Mouse (Mus musculus): ENCODE data around the gene Stk11. TPM values are rescaled to one million over a fixed set of nuclear protein-coding genes. Genes with fewer than 3 reads are reported as not detected.
A peak's percentile ranks its signal among the peaks of the same experiment; 100 is the strongest.

Gene Stk11
- total RNA-seq, 4 experiments from 2014 or later, result 148 to 176 (median 153) TPM

- no peak for DNase-seq (ENCODE audit: low spot score)
Observed at GRCm38 (mm10) chr10:80144159-80144558, 28.6 kb downstream of the Stk11 start.

GRCm38 (mm10) chr10:80144864-80145838, 29.5 kb downstream of the Stk11 start:
- DNase-seq (ENCODE audit: low spot score), result no peak

GRCm38 (mm10) chr10:80145896-80146295, 30.3 kb downstream of the Stk11 start:
- no peak for DNase-seq (ENCODE audit: low spot score)

- no peak for DNase-seq (ENCODE audit: low spot score)
Observed at GRCm38 (mm10) chr10:80146568-80147011, 31.0 kb downstream of the Stk11 start.

GRCm38 (mm10) chr10:80147146-80147718, 31.6 kb downstream of the Stk11 start:
- DNase-seq (ENCODE audit: low spot score), result no peak

- DNase-seq (ENCODE audit: low spot score), result peak; percentile 88
Observed at GRCm38 (mm10) chr10:80147719-80148601, 32.4 kb downstream of the Stk11 start, which contains the start of gene Midn. TSS of gene Midn (plus strand) at chr10:80148272.

- peak; percentile 94 for DNase-seq (ENCODE audit: low spot score)
Observed at GRCm38 (mm10) chr10:80148610-80149290, 33.1 kb downstream of the Stk11 start.

GRCm38 (mm10) chr10:80149291-80150225, 34.0 kb downstream of the Stk11 start:
- peak; percentile 97 for DNase-seq (ENCODE audit: low spot score)

GRCm38 (mm10) chr10:80150226-80151210, 34.9 kb downstream of the Stk11 start:
- DNase-seq (ENCODE audit: low spot score), result no peak

- no peak for DNase-seq (ENCODE audit: low spot score)
Observed at GRCm38 (mm10) chr10:80151211-80152034, 35.8 kb downstream of the Stk11 start.

GRCm38 (mm10) chr10:80152071-80152872, 36.7 kb downstream of the Stk11 start:
- no peak for DNase-seq (ENCODE audit: low spot score)

GRCm38 (mm10) chr10:80152873-80153260, 37.3 kb downstream of the Stk11 start:
- DNase-seq (ENCODE audit: low spot score), result no peak

- DNase-seq (ENCODE audit: low spot score), result no peak
Observed at GRCm38 (mm10) chr10:80153713-80154112, 38.1 kb downstream of the Stk11 start.

GRCm38 (mm10) chr10:80154384-80154783, 38.8 kb downstream of the Stk11 start:
- no peak for DNase-seq (ENCODE audit: low spot score)

- DNase-seq (ENCODE audit: low spot score), result no peak
Observed at GRCm38 (mm10) chr10:80155277-80155676, 39.7 kb downstream of the Stk11 start.

- DNase-seq (ENCODE audit: low spot score), result no peak
Observed at GRCm38 (mm10) chr10:80156002-80156751, 40.6 kb downstream of the Stk11 start.

All from heart, adult 8-10 months (tissue).